Mouse (Mus musculus): Measurements from ENCODE around the gene Bcat2.

The Bcat2 gene

GRCm38 (mm10) chr7:45587631-45588592 lies 18.0 kb downstream of the Bcat2 start:
- DNase-seq = no peak

DNA sequence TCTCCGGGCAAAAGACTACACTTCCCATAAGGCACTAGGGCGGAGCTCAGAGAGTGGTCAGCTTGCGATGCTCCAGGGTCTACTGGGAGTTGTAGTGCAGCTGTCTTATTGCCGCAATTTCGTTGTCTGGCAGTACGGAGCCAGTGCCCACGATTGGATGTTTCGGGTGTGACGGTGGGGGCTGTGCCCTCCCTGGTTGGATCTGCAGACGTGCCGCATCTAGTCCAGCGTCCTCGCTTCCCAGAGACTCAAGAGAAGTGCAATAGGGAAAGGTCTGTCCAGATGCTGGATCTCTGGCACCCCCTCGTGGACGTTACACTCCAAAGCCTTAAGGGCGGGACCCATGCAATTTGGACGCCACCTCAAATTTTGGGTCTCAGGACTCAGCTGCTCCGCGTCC lies 19.2 kb downstream of the Bcat2 start:
- DNase-seq = peak; percentile 95 to 96

- no peak for DNase-seq
These were observed 19.9 kb downstream of the Bcat2 start for GRCm38 (mm10) chr7:45589898-45590297.

- DNase-seq = peak in 1 of 2 experiments; percentile 21
These were observed 20.9 kb downstream of the Bcat2 start for GRCm38 (mm10) chr7:45590874-45591273.

- DNase-seq = no peak
These were observed 21.9 kb downstream of the Bcat2 start for GRCm38 (mm10) chr7:45591880-45592279.

- DNase-seq = peak; percentile 82 to 83
These were observed 23.3 kb downstream of the Bcat2 start for GRCm38 (mm10) chr7:45593118-45593815.

GRCm38 (mm10) chr7:45595176-45595575 lies 25.2 kb downstream of the Bcat2 start:
- no peak for DNase-seq

GRCm38 (mm10) chr7:45596107-45596506 lies 26.2 kb downstream of the Bcat2 start:
- DNase-seq = no peak

DNA sequence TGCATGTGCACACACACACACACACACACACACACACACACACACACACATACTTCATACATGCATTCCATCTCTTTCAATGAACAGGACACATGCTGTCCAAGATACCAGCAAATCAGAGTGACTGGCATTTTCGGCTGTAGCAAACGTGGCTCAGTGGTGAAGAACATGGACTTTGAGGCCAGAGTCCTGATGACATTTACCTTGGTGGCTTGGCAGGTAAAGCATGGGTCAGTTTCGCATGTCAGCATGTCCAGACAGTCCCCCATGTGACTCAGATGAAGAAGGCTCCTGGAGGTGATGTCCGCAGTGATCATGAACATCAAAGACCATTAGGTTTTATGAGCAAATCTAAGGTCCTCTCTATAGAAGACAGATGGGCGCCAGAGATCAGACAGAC lies 27.1 kb downstream of the Bcat2 start:
- no peak for DNase-seq

GRCm38 (mm10) chr7:45597527-45597926 lies 27.6 kb downstream of the Bcat2 start:
- DNase-seq = peak in 1 of 2 experiments; percentile 31

- DNase-seq = no peak
These were observed 29.3 kb downstream of the Bcat2 start for GRCm38 (mm10) chr7:45598960-45599879.

GRCm38 (mm10) chr7:45605704-45606289 lies 35.8 kb downstream of the Bcat2 start:
- DNase-seq = no peak

- no peak for DNase-seq
These were observed 39.6 kb downstream of the Bcat2 start for GRCm38 (mm10) chr7:45609511-45609910.

DNA sequence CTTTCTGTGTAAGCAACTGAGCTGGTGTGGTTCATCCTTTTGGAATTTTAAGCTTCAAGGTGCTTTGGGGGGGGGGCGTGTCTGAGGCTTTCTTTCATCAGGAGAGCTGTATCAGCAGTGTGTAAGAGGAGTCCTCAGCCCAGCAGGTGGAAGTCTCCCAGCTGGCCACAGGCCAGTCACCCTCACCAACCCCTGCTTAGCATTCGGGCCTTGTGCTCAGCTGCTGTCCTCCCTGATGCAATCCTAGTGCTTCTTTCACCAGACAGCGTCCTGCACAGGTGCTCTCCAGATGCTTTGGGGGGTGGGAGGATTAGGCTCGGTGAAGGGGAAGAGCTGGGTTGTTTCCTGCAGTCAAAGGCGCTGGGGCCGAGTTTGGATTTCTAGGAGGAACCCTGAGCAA lies 46.3 kb downstream of the Bcat2 start:
- DNase-seq = no peak

DNA sequence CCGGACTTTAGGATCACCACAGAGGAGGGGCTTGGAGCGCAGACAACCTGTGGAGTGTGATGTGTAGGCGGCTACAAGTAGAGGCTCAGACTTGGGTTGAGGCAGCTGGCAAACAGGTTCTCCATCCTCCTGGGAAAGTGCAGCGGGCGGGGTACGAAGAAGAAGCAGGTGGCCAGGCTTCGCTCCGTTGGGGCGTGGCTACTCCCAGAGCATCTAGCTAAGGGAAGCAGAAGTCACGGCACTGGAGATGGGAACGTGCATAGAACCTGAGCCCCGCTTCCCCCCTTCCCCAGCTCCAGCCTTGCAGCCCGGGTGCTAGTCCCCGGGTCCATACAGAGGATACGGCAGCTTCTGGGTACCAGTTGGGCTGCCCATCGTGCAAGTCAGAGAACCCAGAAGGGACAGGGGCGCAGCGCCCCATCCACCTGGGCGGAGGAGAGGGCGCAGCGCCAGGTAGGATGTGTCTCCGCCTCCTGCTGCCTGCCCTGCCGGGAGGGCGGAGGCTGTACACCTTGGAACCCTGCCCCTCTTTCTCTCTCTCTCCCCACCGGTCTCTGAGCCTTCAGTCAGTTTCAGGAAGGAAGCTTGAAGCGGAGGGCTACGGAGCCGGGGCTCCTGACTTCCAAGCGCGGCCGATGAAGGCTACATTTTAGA lies 47.2 kb downstream of the Bcat2 start, which contains the start of gene Fut1:
Gene Fut1 (plus strand): TSS at position 248 of the 654 bp plus-strand sequence.
- DNase-seq = peak; percentile 22 to 33

- DNase-seq = no peak
These were observed 48.4 kb downstream of the Bcat2 start for GRCm38 (mm10) chr7:45618316-45618715.

- no peak for DNase-seq
These were observed 49.6 kb downstream of the Bcat2 start for GRCm38 (mm10) chr7:45619592-45619991.

- peak in 1 of 2 experiments; percentile 51 for DNase-seq
These were observed 51.5 kb downstream of the Bcat2 start, which contains the start of gene Izumo1 for GRCm38 (mm10) chr7:45621443-45621842. Izumo1 (plus strand) TSS chr7:45621811.

- DNase-seq = no peak
These were observed 53.6 kb downstream of the Bcat2 start for GRCm38 (mm10) chr7:45623507-45623906.

DNA sequence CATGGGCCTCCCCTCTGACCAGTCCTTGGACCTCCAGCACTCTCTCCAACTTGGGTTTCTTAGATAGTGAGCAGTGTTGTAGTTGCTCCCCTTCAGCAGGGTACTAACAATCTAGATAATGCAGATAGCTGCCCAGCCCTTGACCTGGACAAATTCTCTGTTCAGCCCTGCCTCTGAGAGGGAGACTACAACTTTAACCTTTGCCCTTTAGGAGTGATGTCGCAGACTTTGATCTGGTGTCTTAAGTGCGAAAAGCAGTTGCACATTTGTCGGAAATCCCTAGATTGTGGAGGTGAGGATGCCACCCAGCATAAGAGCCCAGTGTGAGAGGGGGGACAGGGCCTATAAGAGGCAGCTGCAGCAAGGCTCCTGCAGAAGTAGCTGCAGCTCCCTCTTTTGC lies 54.8 kb downstream of the Bcat2 start:
- no peak for DNase-seq

- no peak for DNase-seq
These were observed 55.5 kb downstream of the Bcat2 start for GRCm38 (mm10) chr7:45625481-45625880.
